Mouse (Mus musculus) mammary gland, adult 2 months (tissue): ENCODE data around the gene Spata9. TPM values are rescaled to one million over a fixed set of nuclear protein-coding genes. Genes with fewer than 3 reads are reported as not detected.

Experiments
- polyA plus RNA-seq: library from polyadenylated mRNA; depleted of rRNA; stranded (reverse); fragments of >200 nt; gene quantifications from 2 replicates; pipeline ENCODE4 v1.2.3, GENCODE M21; 2012; ENCODE audit warnings: low replicate concordance; rRNA removed

Gene Spata9
- polyA plus RNA-seq, result not detected in 2 replicates

GRCm38 (mm10) chr13:75966850-75967249 lies at the start of gene Spata9:
Gene Spata9 (plus strand): TSS chr13:75967150.

GRCm38 (mm10) chr13:75943189-75944043 lies 23.5 kb upstream of the Spata9 start, which contains the start of gene Rhobtb3:
Gene Rhobtb3 (minus strand): TSS chr13:75943925.

GRCm38 (mm10) chr13:76017974-76018843 lies 51.3 kb downstream of the Spata9 start, which contains the start of gene Rfesd:
Gene Rfesd (minus strand): TSS chr13:76018719.

Other genes with a start within 250 kb of the Spata9 start
- 16.9 and 47.9 TPM in 2 replicates for gene Glrx, start 127.3 kb upstream of the Spata9 start, polyA plus RNA-seq
- gene Rhobtb3, start 23.2 kb upstream of the Spata9 start, polyA plus RNA-seq, result 8.7 and 13.9 TPM in 2 replicates
- gene Rfesd, start 51.6 kb downstream of the Spata9 start, polyA plus RNA-seq, result 5.8 and 6.3 TPM in 2 replicates
- gene Gpr150, start 89.8 kb downstream of the Spata9 start, polyA plus RNA-seq, result 0.06 and 0.22 TPM in 2 replicates
- 3.5 and 7.5 TPM in 2 replicates for gene Arsk, start 131.5 kb downstream of the Spata9 start, polyA plus RNA-seq
- 6.0 and 10.2 TPM in 2 replicates for gene Ttc37, start 131.6 kb downstream of the Spata9 start, polyA plus RNA-seq